Mouse (Mus musculus) c-Kit-positive CD71-negative TER-119-negative erythroid progenitor cells, embryonic 14.5 days (primary cell): ENCODE results near the gene Mlph.

ENCODE experiments used
- DNase-seq: peaks from one replicate; pipeline ENCODE4 v3.0.0-alpha.2; 2013; ENCODE audit warnings: low read depth

The Mlph gene

DNA sequence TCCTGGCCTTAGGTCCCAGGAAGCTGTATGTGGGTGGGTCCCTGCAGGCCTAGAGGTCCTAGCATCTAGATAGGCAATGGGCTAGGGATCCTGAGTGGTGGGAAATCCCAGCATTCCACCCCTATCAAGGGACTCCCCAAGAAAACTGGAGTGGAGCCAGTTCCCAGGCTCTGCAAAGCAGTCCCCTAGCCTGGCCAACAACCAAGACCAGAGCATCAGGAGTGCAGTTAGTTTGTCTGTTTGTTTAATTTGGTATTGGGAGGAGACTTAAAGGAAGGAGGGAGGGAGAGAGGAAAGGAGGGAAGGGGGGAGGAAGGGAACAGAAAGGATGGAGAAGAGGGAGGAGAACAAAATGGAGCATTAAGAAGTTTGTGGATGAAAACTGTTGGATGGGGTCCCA is 5.7 kb upstream of the Mlph start:
- DNase-seq: no peak

DNA sequence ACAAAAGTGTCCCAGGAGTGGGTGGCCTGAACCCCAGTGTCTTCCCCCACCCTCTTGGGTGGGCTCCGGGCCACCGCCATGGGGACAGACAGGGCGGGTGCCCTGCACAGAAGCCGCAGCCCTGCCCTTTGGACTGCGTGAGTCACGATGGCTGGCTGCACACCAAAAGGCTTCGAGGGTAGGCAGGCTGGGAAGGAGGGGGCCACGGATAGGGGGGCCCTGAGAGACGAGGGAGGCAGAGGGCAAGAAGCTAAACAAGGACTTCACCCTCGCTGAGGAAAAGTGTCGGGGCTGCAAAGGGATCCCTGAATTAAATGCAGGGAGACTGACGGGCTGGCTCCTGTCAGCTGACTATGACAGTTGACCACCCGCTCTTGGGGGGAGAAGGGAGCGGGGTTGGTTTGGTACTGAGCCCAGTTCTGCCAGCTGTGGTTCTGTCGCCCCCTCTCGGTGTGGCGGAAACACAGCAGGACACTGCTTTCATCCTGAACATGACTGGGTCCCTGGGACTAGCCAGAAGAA is 5.2 kb upstream of the Mlph start:
- DNase-seq: no peak

DNA sequence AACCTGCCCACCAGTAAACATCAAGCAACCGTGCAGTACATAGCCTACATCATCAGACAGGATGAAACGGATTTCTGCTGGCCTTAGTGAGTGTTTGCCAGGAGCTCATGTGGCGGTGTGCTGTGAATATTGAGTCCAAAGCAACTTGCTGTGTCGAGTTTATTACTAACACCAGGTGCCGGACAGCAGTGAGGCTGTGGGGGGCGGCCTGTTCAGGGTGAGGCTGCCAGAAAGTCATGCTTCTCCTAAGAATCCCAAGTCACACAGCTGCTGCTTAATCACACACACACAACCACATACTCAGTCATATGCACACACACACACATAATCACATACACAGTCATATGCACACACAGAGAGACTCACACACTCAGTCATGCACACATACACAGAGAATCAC is 1.7 kb upstream of the Mlph start:
- no peak for DNase-seq

DNA sequence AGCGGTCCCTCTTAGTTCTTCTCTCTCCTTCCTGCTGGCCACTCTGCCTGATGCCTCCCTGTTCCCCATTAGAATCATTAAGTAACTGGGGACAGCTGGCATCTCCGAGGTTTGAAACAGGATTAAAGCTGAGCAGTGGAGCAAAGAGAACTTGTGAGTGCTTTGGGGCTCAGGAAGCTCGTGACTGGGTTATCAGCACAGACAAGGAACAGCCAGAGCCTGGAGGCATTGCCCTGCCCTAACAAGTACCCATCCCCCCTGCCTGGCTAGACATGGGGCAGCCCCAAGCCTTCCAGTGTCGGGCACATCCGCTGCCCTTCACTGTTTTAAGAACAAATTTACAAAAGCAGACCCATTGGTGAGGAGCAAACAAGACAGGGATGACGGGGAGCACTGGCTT is 2.6 kb downstream of the Mlph start:
- DNase-seq: no peak

GRCm38 (mm10) chr1:90921687-90922086 is 6.8 kb downstream of the Mlph start:
- DNase-seq: no peak

GRCm38 (mm10) chr1:90926030-90926429 is 11.1 kb downstream of the Mlph start:
- DNase-seq: no peak

GRCm38 (mm10) chr1:90927308-90927707 is 12.4 kb downstream of the Mlph start:
- DNase-seq: no peak

- no peak for DNase-seq
Measured at GRCm38 (mm10) chr1:90927929-90928574, 13.2 kb downstream of the Mlph start.

- DNase-seq: peak; percentile 81
Measured at GRCm38 (mm10) chr1:90928575-90928934, 13.7 kb downstream of the Mlph start.

DNA sequence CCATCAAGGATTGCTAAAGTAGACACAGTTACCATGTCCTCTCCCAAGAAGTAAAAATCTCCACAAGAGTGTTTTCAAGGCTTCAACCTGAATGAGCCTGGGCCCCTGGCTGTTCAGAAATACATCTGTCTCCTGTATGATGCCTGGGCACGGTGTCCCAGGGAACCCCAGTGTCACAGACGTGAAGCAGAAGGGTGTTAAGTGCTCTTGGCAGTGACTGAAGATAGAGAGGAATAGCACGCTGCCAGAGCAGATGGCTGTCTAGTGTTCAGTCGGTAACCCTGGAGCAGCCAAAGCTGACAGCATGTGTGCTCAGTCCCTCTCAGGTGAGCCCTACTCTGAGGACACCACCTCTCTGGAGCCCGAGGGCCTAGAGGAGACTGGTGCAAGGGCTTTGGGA is 18.1 kb downstream of the Mlph start:
- no peak for DNase-seq

DNA sequence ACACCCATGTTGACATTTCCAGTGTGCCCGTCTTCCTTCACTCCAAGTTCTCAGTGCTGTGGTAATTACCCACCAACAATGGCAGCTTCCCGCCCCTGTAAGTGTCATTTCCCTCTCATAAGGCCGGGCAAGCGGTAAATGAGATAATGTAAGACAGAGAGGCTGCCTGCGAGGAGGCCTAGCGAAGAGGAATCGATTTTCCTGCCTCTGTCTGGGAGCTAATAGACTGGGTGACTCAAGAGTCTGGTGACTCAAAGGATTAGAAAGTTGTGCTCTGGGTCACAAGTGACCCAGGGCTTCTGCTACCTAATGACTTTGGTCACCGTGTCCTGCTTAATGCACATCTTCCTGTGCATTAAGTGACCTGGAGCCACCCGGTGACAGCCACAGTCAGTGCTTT is 22.1 kb downstream of the Mlph start:
- DNase-seq: no peak

DNA sequence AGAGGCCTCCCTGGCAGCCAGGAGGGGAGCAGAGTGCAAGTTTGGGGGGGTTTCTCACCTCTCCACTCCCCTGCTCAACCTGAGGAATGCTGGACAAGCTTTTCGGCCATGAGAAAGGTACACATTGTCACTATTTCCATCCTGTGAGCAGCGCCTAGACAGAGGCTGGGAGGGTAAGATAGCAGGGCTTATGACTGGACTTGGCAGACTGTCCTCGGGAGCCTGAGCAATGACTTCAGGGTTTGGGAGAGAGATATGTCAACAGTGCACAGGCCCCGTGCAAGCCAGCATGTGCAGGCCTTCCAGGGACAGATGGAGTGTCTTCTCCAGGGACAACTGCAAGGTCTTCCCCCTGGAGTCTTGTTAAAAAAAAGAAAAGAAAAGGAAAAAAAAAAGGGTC is 25.1 kb downstream of the Mlph start:
- DNase-seq: no peak

- DNase-seq: no peak
Measured at GRCm38 (mm10) chr1:90945171-90945570, 30.3 kb downstream of the Mlph start.

DNA sequence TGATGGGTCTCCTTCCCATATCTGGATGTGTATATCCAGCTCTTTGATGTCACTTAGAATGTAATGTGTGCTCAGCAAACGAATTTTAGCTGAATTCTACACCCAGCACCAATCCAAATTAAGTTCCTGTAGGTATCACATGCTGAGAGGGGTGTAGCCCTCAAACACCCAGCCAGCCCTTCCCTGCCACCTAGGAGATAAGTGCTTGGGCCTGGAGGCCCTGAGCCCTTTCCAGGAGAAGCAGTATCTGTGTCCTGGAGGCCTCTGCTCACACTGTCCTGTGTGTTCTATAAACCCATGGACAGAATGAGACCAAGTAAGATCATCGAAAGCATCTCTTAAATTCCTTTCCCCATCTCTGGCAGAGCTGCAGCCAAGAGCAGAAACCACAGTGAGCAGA is 32.4 kb downstream of the Mlph start:
- DNase-seq: no peak

- DNase-seq: no peak
Measured at GRCm38 (mm10) chr1:90949309-90949708, 34.4 kb downstream of the Mlph start.

DNA sequence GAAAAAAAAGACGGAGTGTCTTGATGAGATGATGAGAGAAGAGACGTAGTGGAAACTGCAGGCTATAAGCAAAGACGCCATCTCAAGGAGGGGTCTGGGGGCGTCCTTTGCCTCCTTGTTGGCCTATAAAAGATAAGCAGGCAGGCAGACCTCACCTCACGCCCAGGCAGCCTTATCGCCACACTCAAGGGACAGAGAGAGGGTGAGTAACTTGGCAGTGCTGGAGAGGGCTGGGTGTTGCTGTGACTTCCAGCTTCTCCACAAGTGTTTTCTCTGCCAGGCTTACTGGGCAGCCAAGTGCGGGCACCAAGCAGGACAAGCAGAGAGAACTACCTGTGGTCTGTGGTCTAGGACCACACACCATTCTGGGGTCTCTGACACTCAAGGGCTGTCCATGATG is 36.8 kb downstream of the Mlph start:
- no peak for DNase-seq

DNA sequence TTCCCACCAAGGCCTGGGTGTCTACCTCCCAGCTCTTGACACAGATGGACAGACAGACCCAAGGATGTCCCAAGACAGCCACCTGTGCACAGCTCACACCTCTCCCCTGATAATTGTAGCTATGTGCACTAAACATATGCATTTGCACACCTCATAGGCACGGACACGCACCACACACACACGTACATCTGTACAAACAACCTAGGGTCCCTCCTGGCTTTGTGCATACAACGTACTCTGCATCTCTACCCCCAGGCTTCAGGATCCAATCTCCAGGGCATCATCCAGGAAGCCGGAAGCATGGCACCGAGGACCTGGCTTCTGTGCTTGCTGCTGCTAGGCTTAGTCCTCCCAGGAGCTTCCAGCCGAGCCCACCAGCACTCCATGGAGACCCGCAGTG is 37.9 kb downstream of the Mlph start, which contains the start of gene Prlh:
Prlh (plus strand) TSS at position 301 of the 400 bp plus-strand sequence.
- DNase-seq: no peak

- DNase-seq: no peak
Measured at GRCm38 (mm10) chr1:90953688-90954087, 38.8 kb downstream of the Mlph start.

DNA sequence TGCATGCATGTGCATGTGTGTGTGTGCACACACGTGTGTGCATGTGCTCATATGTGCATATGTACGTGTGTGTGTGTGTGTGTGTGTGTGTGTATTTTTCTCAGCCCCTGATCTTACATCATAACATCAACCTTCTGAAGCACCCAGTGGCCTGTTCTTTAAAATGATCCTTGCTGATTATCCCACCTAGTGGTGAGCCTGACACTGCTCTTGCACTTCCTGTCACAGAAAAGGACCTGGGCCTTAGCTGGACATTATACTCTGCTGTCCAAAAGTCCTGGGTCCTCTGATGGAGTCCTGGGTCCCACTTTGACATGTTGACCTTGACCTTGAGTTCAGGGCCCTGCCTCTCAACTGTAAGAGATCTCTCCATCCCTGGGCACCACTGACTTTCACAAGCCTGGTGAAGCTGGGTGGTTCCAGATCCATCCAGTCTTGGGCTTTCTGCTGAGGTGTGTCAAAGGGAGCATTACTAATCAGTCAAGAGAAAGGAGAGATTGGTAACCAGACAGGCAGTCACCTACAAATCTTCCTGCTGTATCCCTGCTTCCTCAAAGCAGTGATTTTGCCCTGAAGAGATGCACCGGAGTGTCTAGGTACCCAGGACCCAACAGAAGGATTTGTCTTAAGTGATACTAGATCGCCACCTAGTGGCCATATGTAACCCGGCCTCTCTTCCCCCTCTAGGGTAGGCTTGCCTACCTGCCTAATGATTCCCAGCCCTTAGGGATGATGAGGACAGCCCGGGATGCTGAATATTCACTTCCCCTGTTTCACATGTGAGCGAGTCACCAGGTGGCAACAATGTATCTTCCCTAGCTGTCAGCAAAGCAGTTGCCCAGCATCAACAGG is 41.6 kb downstream of the Mlph start:
- DNase-seq: peak; percentile 54

- no peak for DNase-seq
Measured at GRCm38 (mm10) chr1:90962526-90962925, 47.6 kb downstream of the Mlph start.

GRCm38 (mm10) chr1:90962994-90963393 is 48.1 kb downstream of the Mlph start:
- no peak for DNase-seq

DNA sequence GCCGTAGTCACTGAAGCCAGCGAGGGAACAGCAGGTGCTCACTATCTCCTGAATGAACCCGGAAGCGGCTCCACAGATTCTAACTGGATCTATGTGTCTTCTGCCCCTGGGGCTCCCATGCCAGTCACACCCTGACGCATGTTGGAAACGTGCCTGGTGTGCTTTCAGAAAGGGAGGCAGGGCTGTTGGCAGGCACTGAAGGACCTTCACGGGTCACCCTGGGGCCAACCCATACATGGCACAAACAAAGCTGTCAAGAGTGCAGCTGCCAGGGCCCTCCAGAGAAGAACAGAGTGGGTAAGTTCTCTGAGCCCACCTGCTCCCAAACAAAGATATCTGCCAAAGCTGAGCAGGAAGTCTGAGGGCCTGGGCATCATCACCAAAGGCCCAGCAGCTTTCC is 52.7 kb downstream of the Mlph start:
- DNase-seq: no peak

GRCm38 (mm10) chr1:90968649-90969048 is 53.8 kb downstream of the Mlph start:
- DNase-seq: no peak
